Mouse (Mus musculus): ENCODE results near the gene Cotl1.

DNA sequence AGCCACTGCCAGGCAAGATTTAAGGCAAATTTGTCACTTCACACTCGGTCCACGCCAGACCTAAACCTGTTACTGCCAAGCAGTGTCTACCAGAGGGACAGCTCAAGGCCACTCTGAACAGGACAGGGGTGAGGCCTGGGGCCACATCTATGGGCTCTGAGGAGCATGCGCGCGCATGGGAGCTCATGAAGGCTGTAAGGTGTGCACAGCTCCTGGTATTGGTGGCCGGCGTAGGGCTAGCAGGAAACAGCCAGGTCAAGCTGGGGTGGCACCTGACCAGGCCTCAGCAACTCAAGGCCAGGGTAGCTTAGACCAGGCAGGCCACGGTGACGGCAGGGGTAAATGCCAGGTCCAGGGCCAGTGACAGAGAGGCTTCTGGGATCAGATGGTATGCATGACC, 30.7 kb downstream of the Cotl1 start:
- no peak for TF ChIP-seq CTCF (conservative IDR thresholded peaks at IDR 0.05; ENCODE audit: low read length)
- no peak for TF ChIP-seq POU5F1 (IDR thresholded peaks at IDR 0.05; ENCODE audit: borderline replicate concordance, low read length)
- TF ChIP-seq NANOG (IDR thresholded peaks at IDR 0.05; ENCODE audit: borderline replicate concordance, low read length) = no peak
